Mouse (Mus musculus) liver (tissue): Measurements from ENCODE around the gene Fndc5.

Experiments used
- DNase-seq: peaks from one replicate; pipeline ENCODE4 v3.0.0-alpha.2; 2020; ENCODE audit warnings: mixed read lengths

Fndc5 gene

DNA sequence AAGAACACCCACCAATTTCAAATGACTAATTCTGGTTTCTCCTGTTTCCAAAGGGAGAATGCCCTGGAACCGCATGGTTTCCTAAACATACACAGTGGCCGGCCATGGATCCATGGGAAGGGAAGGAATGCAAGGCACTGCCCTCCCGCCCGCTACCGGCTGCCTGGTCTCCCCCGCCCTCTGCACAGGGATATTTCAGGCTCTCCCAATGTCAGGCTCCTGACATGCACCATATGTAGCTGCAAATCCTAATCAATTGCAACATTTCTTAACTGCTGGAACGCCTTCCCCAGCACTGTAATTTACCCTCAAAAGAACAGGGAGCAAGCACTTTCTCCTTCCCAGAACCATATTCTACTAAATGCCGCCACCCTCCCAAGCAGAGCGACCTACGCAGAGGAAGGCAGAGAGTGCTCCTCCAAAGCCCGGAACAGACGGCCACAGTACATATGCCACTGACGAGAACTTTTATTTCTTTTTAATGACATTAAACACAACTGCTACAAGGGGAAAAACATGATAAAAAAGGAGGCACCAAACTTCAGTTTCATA, 10.8 kb downstream of the Fndc5 start:
- no peak for DNase-seq

DNA sequence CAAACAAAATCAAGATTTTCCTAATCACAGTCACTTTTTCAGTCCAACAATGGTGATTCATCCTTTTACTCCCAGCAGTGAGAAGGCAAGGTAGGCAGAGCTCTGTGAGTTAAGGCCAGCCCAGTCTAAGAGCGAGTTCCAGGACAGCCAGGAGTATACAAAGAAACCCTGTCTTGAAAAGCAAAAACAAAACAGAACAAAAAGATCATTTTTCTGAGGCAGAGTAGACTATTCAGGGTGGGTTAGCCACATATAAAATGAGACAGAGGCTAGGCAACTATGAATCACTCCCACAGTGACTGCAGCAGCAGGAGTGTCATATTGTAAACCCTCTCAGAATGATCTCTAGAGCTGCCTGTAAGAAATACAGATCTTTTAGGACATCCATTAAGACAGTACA, 12.5 kb downstream of the Fndc5 start:
- DNase-seq, result no peak

DNA sequence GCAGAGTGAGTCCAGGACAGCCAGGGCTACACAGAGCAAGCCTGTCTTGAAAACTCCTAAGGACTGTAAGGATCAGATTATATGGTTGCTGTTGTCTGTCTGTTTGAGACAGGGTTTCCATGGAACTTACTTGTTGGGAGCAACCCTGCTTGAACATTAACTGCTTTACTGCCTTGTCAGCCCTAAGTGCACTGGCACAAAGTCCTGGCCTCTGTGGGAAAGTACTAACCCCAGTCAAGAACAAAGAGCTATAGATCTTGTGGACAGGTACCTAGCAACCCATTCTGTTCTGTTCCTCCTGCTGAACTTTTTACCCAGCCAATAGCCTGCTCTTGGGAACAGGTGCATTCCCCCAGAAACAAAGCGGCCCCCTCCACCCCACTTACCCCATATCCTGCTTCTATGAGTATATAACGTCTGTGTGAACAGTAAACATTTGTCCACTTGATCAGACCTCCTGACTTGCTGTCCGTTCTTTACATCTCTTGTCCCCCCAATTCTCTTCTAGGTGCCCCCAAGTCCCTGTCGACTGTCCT, 14.5 kb downstream of the Fndc5 start:
- no peak for DNase-seq

DNA sequence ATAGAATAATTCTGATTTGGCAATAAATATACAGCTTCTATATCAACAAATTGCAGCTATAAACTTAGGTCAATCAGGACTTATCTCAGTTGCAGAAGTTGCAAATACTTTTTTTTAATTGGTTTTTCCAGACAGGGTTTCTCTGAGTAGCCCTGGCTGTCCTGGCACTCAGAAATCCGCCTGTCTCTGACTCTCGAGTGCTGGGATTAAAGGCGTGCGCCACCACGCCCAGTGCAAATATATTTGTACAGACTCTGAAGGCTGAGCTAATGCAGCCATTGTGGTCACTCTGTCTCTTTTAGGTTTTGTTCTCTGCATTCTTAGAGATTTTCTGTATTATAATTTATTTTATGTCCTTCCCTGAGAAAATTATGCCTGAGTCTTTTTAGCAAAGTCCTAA, 20.7 kb downstream of the Fndc5 start:
- DNase-seq, result no peak

DNA sequence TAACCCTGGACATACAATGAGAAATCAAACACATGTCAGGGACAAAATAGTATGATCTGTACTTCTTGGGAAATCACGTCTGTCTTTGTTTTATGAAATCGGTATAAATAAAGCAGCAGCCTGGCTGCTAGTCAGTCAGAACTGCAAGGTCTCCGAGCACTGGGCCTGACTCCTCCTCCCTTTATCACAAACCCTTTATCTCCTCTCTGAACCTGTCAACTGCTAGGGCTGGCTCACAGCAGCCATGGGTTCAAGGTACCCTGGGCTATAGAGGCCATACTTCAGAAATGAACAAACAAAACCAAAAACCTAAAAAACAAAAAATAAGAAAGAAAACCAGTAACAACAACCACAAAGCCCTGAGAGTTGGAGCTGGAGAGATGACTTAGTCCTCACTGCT, 21.8 kb downstream of the Fndc5 start:
- peak; percentile 64 for DNase-seq

DNA sequence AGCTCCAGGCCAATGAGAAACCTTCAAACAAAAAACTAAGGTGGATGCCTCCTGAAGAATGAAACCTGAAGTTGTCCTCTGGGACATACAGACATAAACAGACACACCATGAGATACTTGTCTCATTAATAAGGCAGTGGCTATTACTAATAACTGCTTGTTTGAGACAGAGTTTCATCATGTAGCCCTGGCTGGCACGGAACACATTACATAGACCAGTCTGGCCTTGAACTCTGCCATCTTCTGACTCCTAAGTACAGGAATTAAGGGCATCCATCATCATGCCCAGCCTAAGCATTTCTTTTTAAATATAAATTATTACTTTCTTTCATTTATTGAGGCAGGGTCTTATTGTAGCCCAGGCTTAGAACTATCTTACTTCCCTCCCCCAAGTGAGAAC, 24.3 kb downstream of the Fndc5 start:
- no peak for DNase-seq

DNA sequence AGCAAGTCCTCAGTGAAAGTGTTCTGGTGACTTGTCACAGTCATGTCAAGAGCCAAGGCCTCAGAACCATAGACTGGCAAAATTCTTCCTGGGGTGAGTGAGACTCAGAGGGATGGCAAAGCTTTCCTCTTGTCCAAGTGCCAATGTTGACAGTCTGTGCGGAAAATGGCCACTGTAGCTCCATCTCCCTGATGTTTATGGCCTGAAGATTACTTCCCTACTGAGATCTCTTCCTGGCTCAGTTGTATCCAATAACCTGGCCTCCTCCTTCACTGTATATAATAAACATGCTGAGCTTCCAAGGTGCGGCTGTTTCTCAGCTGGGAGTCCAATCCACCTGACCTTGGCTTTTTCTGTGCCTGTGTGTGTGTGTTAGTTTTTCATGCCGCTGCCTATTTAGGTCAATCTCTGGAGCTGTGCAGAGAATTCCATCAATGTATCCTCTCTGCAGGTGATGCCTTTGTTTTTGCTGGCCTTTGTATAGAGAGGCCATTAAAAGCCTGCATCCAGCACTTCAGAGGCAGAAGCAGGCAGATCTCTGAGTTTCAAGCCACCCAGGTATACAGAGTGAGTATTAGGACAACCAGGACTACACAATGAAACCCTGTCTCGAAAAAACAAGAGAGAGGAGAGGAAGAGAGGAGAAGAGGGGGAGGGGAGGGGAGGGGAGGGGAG, 24.9 kb downstream of the Fndc5 start:
- DNase-seq, result no peak

DNA sequence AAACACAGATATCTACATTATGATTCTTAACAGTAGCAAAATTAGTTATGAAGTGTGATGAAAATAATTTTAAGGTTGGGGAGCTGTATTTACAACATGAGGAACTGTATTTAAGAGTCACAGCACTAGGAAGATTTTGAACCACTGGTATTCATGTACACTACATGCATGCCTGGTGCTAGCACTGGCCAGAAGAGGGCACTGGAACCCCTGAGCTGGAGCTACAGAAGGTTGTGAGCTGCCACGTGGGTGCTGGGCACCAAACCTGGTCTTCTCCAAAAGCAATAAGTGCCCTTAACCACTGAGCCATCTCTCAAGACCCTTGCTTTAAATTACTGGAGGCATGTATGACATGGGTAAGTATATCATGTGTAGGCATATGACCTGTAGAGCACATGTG, 35.7 kb downstream of the Fndc5 start:
- DNase-seq, result no peak

DNA sequence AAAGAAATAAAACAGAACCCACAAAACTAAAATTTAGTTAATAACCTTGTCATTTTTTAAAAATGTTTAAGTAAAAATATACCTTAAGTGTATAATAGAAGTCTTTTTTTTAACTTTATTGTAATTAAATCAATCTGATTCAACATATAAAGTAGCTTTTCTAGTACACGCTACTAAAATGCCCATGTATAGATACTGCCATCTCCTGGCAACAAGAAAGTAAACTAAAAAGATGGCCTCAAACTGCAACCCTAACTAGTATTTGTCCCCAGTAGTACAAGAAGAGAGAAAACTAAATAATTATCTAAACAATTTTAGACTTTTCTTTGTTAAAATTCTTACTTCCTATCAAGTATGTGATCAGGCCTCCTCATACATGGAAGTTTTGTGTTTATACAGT, 42.8 kb downstream of the Fndc5 start:
- DNase-seq, result no peak

DNA sequence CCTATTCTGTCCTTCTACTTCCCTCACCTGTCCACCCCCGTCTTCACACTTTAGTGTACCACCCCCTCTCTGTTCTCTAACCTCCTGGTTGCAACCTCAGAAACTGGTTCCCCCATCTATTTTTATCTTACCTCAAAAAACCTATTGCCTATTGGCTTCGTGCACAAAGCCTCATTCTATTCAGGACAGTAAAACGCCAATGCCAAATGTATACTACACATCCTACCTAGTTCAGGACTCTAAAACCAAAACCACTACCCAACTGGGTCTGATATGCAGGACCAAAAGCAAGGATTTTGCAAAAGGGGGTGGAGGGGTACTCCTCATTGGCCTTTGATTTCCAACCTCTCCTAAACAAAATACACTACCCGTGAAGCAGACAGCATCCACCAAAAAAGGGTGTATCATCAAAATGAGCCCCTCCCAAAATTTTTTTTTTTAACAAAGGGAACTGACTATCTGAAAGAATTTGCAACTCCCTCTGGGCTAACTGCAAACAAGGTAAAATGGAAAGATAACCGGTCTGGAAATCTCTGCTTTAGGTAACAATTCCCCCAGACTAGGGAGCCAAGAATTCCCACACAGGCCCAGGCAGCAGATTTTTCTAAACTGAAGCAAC, 51.4 kb downstream of the Fndc5 start:
- DNase-seq, result no peak

DNA sequence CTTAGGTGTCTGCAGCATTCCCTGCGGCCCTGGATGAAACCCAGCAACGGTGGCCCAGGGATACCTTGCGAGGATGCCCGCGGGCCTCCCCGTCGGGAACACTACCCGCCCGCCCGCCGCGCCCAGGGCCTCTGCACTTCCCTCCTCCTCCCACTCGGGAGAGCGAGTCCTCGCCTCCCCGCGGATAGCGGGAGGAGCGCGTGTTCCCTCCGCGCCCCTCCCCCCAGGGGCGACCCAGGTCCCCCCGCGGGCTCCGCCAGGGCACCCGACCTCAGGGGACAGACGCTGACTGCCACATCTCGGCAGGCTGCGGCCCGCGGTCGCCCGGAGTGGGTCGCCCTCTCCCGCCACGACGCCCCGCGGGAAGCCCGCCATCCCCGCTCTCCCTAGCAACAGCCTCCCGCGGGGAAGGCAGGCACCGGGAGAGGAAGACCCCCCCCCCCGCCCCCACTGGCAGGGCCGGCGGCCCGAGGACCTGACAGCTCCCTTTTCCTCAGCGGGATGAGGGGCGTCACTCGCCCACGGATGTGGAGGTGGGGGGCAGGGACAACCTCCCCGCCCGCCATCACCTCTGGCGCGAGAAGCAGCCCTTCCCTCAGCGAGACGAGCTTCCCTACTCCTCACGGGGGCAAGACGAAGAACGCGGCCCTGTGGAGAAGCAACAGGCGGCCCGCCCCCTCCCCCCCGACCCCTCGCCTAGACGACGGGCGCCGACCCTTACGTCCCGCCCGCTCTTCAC, 52.2 kb downstream of the Fndc5 start:
- DNase-seq, result peak; percentile 80

DNA sequence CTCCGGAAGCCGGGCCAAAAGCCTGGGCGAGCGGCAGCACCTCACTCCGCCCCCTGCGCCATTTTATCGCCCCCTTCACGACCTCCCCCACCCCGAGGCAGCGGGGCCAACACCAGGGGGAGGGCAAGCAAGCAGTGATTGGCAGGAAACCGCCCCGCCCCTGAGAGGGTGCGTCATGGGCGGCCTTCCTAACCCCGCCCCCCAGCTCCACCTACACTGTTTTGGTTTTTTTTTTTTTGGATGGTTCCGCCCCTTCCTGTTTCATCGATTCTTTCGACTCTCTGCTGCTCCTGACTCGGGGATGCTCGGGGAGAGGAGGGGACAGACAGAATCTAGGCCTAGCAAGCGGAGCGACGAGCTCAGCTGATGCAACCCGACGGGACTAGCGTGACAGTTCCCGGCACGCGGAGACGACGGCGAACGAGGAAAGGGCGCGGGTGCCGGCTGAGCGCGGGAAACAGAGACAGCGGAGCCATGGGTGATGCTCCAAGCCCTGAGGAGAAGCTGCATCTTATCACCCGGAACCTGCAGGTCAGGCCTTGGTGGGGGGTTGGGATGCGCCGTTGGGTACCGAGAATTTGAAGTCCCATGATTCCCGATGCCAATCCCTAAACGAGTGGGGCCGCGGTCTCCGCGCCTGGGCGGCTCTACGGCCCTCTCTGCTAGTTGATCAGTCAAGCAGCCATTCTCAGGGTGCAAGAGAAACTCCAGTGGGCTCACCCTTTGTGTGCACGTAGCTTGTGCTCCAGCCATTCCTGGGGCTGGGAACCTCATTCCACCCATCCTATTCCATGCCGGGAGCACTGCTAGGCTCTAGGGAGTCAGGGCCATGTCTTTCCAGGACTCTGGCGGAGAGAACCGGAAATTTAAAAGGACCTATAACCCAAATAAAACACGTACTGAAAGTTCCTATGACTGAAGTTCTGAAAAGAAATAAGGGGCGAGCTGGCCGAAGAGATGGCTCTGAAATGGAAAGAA, 53.0 kb downstream of the Fndc5 start, which contains the start of the genes S100pbp and Yars:
S100pbp (minus strand) TSS at position 186 of the 978 bp plus-strand sequence.
Yars (plus strand) TSS at position 219 of the 978 bp plus-strand sequence.
- peak; percentile 98 for DNase-seq

DNA sequence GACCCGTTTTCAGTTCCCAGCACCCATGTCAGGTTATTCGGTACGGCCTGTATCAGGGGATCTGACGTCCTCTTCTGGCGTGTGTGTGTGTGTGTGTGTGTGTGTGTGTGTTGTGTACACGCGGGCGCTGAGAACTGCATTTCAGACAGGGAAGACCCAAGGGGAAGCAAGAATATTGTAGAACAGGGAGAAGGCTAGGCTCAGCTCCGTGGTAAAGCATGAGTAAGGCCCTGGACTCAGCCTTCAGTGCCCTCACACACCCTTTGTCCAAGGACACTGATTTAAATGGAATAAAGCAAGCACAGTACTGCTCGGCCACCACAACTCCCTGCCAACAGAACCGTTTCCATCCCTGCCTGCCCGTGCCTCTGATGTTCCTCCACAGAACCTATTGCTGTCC, 53.7 kb downstream of the Fndc5 start:
- peak; percentile 26 for DNase-seq

DNA sequence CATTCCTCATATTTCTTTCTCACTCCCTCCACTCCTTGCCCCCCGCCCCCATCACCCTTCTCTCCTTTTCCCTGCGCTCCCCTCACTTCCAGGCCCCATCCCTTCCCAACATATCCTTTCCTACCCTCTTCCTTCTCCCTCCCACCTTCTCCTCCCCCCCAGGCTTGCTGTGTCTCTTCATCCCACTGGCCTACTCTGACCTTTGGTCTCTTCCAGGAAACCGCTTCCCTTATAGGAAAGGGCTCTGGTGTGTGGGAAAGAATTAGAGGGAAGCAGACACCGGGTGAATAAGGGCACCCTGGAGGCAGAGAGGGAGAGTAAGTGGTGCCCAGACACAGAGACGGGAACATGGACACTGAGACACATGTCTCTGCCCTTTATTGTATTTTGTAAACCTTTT, 54.9 kb downstream of the Fndc5 start:
- no peak for DNase-seq
